Mouse (Mus musculus) heart, postnatal 10 days (tissue): ENCODE measurements at regions not wholly inside any gene's neighbourhood (a gene's known extent, or its start where the extent isn't known, plus 50 kb on each side); places are given as distances from the start of the nearest gene placed in this dataset.
"Not testable (repeated sequence)": the region's sequence is repeated elsewhere in the genome, so short reads cannot be mapped to it uniquely, and the experiment has no call there.

Source experiments
- DNase-seq, 2 experiments: peaks; one replicate each; pipeline ENCODE4 v3.0.0; 2021
- intact Hi-C: fragments of 180-260 bp; cut with DNase I; formaldehyde crosslinking; loops from one replicate; pipeline ENCODE4 v1.15.1; 2025

DNA sequence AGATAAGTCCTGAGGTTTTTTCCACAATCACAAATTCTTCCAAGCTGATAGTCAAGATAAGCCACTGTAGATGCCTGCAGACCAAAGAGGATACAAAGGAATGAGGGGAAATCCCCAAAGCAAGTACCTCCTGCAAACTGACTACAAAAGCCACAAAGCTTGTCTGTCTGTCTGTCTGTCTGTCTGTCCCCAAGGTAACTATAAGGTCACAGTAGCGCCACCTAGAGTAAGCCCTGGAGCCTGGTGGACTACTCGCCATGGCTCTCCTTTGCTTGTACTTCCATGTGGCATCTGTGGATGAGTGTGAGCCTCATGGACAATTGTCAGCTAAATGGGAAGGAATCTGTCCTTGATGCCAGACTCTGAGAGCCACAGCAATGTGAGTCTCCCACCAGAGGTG, 249.8 kb downstream of the Diras2 start:
- intact Hi-C loops = no loop called here
- no peak for DNase-seq

DNA sequence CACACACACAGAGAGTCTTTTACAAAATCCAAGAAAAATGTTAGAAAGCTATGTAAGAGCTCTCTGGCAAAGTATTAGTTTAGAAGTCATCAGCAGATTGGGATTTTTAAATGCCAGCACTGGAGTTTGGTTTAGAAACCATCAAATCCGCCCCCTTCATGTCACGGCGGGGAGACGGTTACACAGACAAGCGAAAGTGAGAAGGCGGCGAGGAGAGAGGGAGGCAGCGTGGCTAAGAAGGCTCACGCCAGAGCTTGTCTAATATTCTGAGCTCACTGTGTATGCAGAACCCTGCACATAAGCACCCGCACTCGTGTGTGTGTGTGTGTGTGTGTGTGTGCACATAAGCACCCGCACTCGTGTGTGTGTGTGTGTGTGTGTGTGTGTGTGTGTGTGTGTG, 248.6 kb downstream of the Diras2 start:
- no peak for DNase-seq
- intact Hi-C loops = no loop called here

DNA sequence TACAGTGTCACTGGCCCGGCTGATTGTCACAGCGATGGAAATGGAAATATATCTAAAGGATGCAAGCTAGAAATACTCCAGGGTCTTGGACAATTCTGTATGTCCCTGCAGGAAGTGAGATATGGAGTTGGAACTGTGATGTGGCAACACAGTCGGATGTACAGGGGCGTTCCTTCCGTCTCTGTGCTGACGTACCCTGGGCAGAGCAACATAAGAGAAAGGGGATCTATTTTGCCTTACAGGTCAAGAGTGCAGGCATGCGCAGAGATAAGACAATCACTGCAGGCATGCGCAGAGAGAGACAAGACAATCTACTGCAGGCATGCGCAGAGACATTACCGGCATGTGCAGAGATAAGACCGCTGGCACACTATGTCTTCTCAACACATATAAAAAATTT, 247.6 kb downstream of the Diras2 start:
- intact Hi-C loops = no loop called here

DNA sequence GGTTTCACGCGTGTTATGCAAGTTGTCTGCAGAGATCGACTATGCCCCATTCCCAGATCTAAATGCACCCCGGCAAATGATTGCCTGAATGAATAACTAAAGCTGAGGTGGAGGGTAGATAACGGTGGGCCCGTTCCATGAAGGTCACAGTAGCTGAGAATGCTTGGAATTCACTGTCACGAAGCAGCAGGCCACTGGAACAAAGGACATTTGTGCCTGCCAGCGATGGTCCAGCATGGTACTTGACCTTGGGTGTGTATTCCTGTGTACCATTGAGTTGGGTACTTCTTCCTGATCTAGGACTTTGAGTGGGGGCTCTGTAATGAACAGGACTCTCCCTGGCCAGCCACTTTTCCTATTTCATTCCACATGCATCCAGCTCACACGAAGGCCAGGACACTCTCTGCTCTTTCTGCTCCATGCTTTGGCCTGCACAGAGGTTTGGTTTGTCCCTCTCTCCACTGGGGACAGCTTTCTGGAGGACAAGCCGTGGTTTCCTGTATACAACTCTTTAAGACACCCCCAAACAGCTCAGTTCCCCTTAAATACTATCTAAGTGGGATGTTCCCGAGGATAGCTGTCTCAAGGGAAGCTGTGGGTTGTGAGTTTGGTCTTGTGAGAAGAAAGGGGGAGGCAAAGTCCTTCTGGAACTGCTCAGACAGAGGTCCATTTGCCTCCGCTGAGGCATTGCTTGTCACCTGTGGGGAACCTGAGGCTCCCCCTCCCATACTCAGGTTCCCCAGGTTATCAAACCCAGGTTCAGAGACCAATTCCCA, 246.9 kb downstream of the Diras2 start:
- intact Hi-C loops = no loop called here
- peak; percentile 24 to 25 for DNase-seq

More for the DNA sequence above, 247.6 kb downstream of the Diras2 start:
- DNase-seq = peak; percentile 45 to 51

DNA sequence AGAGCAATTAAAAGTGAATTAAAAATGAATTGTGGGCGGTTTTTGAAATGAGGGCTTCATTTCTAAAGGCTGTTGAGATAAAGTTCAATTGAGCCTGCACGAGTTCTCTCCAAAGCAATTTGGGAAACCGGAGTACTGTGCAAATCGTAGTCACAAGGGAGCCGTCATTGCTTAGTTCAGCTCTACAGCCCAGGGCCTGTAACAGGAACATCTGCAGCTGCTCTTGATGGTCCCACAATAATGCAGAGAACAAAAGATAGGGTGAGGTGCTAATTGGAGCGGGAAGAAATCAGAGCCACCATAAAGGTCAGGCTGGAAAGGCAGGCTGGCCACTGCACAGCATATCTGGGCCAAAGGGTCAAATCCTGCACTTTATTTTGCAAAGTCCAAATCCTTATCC, 242.7 kb downstream of the Diras2 start:
- DNase-seq = no peak
- intact Hi-C loops = no loop called here

DNA sequence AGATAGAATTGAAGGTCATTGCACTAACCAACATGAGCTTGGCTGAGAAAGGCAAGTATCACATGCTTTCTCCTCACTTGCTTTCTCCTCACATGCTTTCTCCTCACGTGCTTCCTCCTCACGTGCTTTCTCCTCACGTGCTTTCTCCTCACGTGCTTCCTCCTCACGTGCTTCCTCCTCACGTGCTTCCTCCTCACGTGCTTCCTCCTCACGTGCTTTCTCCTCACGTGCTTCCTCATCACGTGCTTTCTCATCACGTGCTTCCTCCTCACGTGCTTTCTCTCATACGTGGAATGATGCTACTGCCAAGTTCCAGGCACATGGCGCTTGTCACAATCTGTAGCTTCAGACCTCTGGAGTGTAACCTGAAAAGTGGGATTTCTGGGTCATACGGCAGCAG, 235.2 kb downstream of the Diras2 start:
- DNase-seq = no peak
- intact Hi-C loops = no loop called here

DNA sequence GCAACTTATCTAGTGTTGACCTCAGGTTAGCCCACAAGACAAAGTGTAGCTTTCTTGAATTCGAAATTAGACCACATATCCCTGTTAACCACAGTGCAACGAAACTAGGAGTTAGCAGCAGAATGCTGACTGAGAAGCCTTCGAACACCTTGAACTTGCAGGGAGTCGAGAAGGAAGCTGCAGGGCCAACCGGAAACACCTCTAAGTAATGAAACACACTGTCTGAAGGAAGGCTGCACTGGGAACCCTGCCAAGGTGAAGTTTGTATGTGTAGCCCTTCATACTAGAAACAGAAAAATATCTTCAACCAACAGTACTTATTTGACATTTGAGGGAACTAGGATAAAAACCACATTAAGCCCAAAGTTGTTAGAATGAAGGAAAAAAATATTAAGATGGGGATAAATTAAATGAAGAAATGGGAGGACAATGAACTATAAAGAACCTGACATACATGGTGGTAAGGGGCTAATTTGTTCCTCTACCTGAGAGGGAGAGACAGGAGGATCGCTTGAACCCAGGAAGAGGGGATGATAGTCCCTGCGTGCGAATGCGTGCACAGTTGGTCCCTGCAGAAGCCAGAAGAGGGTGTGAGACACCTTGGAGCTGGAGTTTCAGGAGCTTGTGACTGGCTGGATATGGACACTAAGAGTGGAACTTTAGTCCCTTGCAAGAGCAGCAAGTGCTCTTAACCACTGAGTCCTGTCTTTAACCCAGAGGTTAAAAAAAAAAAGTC, 234.4 kb downstream of the Diras2 start:
- intact Hi-C loops = no loop called here
- no peak for DNase-seq

DNA sequence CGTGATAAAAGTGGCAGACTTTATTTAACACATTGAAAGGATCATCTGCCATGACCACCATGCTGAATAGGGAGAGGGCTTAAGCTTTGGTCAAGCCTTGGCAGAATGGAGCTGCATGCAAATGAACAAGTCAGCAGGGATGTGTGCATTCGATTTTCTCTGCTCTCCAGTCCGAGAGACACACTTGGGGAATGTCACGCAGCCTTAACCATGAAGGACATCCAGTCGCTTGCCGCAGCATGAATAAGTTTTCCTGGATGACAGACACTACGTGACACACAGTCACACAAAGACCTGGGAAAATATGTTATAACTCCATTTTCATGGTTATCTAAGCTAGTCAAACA, 233.8 kb downstream of the Diras2 start:
- DNase-seq = no peak
- intact Hi-C loops = no loop called here

DNA sequence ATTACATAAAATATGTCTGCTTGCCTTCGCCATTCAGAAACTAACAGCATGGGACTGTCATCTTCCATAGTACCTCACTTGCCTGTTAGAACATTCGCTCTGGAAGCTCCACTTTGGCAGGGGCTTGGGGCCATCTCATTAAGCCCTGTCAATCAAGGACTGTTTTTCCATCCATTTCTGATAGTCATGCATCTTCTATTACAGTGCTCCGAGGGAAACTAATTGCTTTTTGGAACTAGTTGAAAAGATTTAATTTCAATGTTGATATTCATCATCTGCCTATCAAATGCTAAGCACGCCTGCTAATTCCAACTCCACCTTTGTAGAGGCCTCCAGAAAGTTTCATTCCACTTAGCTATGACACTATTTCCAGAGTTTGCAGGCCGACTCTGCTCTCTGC, 232.7 kb downstream of the Diras2 start:
- intact Hi-C loops = no loop called here
- DNase-seq = no peak

DNA sequence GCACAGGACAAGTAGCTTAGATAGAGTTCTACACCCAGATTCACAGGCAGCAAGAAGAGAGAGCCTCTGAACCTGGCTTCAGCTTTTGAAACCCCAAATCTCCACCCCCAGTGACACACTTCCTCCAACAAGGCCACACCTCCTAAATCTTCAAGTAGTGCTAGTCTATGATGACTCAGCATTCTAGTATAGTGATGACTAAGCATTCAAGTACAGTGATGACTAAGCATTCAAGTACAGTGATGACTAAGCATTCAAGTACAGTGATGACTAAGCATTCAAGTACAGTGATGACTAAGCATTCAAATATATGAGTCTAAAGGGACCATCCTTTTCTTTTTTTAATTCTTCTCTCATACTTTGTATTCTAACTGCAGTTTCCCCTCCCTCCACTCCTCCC, 225.8 kb downstream of the Diras2 start:
- DNase-seq, intact Hi-C loops: not testable (repeated sequence)

DNA sequence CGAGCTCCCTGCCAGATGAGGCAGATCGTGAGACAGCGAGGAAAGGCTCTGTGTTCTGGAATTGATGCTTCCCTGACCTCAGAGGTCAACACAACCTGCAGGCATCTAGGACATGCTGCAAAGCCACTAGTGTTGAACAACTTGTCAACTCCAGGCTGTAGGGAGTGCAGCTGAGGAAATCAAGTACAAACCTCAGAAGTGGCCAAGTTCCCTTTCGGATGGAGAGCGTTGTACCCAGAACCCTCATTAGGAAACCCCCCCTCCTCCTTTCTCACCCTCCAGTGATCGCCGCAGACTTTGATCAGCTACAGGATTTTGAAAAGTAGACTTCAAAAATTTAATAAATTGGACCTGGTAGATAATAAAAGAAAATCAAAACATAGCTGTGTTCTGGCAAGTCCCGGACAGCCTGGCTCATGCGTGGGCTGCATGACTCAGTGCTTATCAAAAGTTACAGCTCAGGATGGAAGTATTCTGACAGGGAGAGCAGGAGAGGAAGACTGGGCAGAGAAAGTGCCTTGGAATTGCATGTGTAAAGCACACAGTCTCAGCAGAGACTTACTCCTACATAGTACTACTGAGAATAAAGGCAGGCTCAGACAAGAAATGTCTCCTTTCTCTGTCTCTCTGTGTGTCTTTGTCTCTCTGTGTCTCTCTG, 224.2 kb downstream of the Diras2 start:
- intact Hi-C loops = no loop called here
- DNase-seq = peak; percentile 34 to 42

DNA sequence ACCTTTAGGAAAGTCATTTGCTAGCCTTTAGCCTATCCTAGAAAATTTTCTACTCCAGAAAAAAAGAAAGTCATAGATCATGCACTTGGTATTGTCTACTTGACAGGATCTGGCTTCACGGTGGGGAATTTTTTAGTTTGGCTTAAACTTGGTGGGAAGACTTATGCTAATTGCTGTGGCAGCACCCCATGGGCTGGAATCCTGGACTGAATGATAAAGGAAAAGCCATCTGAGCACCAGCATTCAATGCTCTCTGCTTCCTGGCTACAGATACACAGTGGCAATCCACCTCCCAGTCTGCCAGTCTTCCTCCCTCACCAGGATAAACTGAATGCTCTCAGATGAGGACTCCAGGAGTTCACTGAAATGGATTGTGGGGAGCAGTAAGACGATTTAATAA, 220.1 kb downstream of the Diras2 start:
- intact Hi-C loops = no loop called here
- DNase-seq = no peak

DNA sequence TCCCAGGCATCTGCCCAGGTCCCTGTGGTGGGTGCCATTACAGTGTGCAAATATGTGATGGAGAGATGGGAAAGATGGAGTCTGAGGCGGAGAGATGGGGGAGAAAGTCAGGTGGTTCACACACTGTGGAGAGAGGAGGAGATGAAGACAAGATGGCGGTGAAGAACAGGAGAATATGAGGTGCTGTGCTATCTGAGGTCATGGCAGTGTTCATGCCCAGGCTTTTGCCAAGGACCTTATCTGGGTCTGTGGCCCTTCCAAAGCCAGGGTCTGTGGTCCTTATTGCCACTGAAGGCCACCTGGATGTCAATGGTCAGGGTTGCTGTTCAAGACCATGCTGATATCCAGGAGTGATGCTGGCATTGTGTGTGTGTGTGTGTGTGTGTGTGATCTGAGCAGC, 212.8 kb downstream of the Diras2 start:
- DNase-seq = no peak
- intact Hi-C loops = no loop called here

DNA sequence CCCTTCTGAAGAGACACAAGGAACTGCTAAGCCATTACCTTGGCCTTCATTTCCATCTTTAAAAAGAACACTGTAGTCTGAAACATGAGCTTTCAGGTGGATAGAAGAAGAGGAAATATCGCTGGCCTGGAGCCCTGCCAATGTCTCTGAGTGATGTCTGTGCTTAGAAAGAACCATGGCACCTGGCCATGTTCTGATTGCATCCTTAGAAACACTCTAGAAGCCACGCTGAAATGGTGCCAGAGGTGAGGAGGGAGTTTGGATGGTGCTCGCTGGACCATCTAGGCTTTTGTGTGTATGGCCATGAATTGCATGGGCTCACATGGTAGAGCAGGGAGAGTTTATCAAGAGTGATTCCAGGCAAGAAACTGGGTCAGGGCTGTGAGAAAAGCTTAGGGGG, 207.4 kb downstream of the Diras2 start:
- DNase-seq = no peak
- intact Hi-C loops = no loop called here

DNA sequence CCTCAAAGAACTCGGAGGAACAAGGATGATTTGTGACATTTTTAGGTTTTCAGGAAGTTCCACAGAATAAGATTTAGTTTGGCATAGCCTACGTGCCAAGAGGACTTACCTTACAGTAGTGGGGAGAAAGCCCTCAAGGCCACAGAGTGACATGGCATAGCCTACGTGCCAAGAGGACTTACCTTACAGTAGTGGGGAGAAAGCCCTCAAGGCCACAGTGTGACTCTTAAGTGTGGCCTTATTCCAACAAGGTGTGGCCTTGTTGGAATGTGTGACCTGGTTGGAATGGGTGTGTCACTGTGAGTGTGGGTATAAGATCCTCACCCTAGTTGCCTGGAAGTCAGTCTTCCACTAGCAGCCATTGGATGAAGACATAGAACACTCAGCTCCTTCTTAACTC, 206.7 kb downstream of the Diras2 start:
- DNase-seq, intact Hi-C loops: not testable (repeated sequence)

DNA sequence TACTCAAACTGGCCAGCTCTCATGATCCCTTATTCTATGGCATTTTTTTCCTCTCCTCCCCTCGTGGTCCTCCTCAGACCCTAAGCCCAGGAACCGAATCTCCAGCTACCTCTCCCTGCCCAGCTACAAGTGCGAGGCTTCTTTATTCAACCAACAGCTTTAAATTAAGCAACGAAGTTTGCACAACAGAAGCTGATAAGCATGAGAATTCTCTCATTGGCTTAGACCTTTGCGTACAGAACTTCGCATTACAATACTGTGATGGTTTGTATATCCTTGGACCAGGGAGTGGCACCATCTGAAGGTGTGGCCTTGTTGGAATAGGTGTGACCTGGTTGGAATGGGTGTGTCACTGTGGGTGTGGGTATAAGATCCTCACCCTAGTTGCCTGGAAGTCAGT, 205.4 kb downstream of the Diras2 start:
- intact Hi-C loops, DNase-seq: not testable (repeated sequence)

DNA sequence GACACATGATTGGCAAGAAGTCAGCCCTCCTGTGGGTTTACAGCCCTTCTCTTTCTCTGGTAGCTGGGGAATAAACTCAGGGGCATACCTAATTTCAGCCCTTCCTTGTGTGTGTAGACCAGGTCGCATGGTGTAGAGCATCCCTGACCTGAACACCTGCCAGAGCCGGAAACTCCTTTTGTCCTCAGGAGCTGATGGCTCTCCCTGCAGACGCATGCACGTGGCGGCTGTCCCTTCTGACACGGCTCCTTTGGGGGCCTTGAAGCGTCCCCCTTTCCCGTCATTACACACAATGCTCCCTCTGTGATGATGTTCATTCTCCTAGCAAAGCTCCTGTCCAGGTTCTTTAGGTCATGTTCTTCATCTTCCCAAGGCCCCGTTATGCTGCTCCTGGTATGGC, 203.3 kb downstream of the Diras2 start:
- intact Hi-C loops = no loop called here
- no peak for DNase-seq

DNA sequence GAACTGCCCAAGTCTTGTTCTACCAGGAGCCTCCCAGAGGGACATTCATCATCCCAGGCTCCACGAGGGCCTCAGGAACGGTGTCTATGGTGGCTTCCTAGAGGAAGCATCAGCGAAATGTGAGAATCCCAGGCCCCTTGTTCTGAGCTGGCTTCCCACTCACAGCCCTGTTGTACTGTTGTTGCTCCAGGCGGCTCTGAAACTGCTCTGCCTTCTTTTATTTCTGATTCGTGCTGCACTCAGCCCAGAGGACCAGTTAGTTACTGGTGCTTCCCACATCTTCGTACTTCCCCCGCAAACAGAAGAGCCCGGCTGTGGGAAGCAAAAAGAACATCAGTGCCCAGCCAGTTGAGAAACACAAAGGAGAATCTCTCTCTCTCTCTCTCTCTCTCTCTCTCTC, 202.3 kb downstream of the Diras2 start:
- DNase-seq = no peak
- intact Hi-C loops = no loop called here

DNA sequence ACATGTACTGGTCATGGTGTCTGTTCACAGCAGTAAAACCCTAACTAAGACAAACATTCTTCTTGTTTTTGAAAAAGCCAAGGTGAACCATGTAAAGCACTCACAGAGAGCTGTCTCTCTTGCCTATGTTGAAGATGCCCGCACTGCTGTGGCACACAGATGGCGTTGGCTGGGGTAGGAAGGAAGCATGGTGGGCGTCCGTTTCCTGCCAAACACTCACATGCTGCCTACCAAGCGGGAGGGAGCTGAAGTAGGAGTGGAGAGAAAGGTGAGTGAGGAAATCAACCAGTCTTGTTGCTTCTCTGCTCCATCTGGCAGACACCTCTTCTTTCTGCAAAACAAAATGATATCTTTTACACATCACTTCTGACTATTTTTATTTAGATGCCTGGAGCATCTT, 200.0 kb downstream of the Diras2 start:
- intact Hi-C loops = no loop called here
- DNase-seq = no peak

DNA sequence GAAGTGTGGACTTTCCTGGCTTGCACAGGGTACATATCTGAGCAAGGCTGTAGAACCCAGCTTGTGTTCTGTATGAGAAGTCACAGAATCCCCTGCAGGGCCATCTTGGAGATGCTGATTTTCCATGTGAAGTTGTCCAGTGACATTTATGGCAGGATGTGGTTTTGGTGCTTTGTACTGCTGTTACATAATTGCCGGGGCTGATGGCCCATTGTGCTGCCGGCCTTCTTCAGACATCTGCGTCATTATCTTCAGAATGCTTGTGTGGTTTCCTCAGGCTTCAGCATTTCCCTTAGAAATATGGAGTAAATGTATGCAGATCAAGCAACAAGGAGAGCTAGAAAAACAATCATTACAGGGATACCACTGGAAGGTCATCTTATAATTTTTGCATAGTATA, 196.1 kb downstream of the Diras2 start:
- intact Hi-C loops = no loop called here
- DNase-seq = no peak

DNA sequence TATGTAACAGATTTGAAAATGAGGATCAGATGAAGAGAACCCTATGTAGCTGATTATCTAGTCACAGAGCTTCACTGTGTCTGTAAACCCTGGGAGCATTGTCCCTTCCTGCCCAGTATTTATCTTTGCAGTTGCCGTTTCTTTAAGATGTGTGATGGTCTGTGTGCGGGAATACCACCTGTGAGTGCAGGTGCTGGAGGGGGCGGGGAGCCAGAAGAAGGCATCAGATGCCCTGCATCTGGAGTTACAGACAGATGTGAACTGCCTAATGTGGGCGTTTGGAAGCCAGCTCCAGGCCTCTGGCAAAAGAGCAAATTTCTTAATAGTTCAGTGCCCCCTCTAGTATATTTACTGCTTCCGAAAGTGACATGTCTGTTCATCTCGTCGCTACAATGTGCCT, 193.1 kb downstream of the Diras2 start:
- intact Hi-C loops = no loop called here
- DNase-seq = no peak

DNA sequence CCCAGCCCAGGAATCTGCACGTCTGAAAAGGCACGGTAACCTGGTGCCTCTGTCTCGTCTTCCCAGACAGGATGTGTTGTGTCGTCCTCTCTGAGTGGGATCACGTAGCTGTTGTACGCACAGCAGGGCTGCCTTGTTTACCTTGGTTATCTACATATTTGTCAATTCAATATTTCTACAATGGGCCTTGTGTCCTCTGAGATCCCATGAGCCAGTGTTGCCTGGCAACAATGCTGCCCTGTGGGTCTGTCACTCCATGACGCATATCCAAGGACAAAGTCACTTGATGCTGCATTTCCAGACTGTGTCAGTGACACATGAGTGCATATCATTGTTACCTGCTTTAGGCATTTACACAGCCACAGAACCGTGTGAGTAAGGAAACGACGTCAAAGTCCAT, 191.9 kb downstream of the Diras2 start:
- intact Hi-C loops = no loop called here
- DNase-seq = no peak
